Mouse (Mus musculus) gastrocnemius, adult 2 months (tissue): Measurements from ENCODE around the gene Tsc22d3. TPM values are rescaled to one million over a fixed set of nuclear protein-coding genes. Genes with fewer than 3 reads are reported as not detected.

Experiments used
- DNase-seq: peaks from one replicate; pipeline ENCODE4 v3.0.0; 2022
- H3K27ac ChIP-seq: fragments of 200-600 bp; 2 replicates; pipeline ENCODE4 v1.8.1; 2022; ENCODE audit warnings: mild to moderate bottlenecking
- H3K4me3 ChIP-seq: fragments of 200-600 bp; 2 replicates; pipeline ENCODE4 v1.8.1; 2022; ENCODE audit warnings: mild to moderate bottlenecking, moderate library complexity
- CTCF ChIP-seq: fragments of 200-600 bp; IDR thresholded peaks from 2 replicates; pipeline ENCODE4 v1.8.1; 2022; ENCODE audit warnings: antibody characterized with exemption, mild to moderate bottlenecking, moderate library complexity
- intact Hi-C: fragments of 180-260 bp; cut with DNase I; formaldehyde crosslinking; loops from one replicate; pipeline ENCODE4 v1.15.1; 2025
- total RNA-seq, 2 experiments: library from RNA; stranded (reverse); gene quantifications; 2 replicates each; pipeline ENCODE4 v1.2.3; 2021

Gene Tsc22d3
- total RNA-seq, 2 experiments from 2014 or later = 243 to 420 TPM

- no peak for TF ChIP-seq CTCF
These were observed 9.3 kb downstream of the Tsc22d3 start for GRCm38 (mm10) chrX:140591176-140591575.

GRCm38 (mm10) chrX:140590142-140590541 lies 10.3 kb downstream of the Tsc22d3 start:
- TF ChIP-seq CTCF = no peak
- intact Hi-C loops = no loop called here

More at GRCm38 (mm10) chrX:140591176-140591575, 9.3 kb downstream of the Tsc22d3 start:
- Histone ChIP-seq H3K4me3 (no peak overlapping the region), H3K27ac (no peak overlapping the region)
- intact Hi-C loops = no loop called here
- no peak for DNase-seq

GRCm38 (mm10) chrX:140589194-140589751 lies 11.2 kb downstream of the Tsc22d3 start:
- Histone ChIP-seq H3K4me3 (no peak overlapping the region), H3K27ac (peak overlapping the region; percentile 40; the same call in 1 of the 2 replicates)
- TF ChIP-seq CTCF = no peak
- DNase-seq = no peak
- intact Hi-C loops = no loop called here

More at GRCm38 (mm10) chrX:140590142-140590541, 10.3 kb downstream of the Tsc22d3 start:
- DNase-seq = no peak
- Histone ChIP-seq H3K4me3 (no peak overlapping the region), H3K27ac (no peak overlapping the region)

DNA sequence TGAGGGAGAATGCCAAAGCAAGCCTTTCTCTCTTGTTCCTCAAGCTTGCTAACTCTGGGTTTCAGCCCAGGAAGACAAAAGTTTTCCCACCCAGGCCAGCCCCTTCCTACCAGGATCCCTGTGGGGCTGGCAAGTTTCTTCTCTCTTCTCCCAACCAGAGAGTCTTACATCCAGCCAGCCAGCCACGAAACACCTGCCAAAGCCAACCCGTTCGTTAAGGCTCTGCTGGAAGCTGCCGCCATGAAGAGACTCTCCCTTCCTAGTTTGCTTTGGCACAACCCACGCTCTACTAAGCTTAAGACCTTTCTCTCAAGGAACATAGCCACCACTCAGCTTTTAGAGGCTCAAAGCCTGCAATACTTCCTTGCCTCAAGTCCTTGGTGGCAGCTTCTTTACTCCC lies 11.9 kb downstream of the Tsc22d3 start:
- H3K4me3 ChIP-seq = no peak overlapping the region
- peak overlapping the region; percentile 40; the same call in 1 of the 2 replicates for H3K27ac ChIP-seq
- DNase-seq = no peak
- no peak for TF ChIP-seq CTCF
- intact Hi-C loops = no loop called here

DNA sequence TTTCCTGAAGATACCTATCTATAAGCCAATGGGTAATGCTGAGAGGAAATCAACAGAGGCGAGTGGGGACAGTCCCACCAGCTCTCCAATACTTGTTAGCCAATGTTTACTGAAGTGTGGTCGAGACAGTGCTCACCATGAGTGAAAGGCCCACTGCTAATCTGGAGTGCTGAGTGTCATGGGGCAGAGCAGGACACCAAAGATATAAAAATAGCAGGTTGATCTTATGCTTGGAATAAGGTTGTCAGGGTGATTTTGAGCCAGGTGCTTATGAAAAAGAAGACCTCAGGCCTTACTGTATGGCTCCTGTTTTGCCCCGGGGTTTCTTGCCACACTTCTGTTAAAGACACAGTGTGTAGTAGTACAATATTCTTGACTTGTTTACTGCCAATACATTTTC lies 20.0 kb downstream of the Tsc22d3 start:
- DNase-seq = no peak
- intact Hi-C loops = no loop called here
- H3K27ac ChIP-seq = peak overlapping the region; percentile 84
- H3K4me3 ChIP-seq = peak overlapping the region; percentile 13; the same call in 1 of the 2 replicates
- no peak for TF ChIP-seq CTCF

DNA sequence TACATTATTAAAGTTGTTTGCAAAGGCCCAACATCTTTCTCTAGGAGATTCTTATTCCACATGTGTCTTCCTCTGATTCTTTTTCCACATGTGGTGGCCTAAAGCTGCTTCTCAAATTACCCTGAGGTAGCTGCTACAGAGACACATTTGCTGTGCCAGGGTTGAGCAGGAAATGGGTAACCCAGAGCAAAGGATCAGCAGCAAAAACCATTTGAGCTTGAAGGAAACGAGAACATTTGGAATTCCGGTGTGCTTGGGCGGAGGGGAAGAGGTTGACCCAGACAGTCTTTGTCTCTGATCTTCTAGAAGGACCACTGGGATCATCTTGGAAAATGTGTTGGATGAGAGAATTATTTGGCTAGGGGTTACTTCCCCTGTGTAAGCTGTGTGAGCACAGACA lies 24.8 kb downstream of the Tsc22d3 start:
- peak; percentile 27 for DNase-seq
- H3K4me3 ChIP-seq = peak overlapping the region; percentile 60
- H3K27ac ChIP-seq = peak overlapping the region; percentile 84
- no peak for TF ChIP-seq CTCF
- intact Hi-C loops = no loop called here

DNA sequence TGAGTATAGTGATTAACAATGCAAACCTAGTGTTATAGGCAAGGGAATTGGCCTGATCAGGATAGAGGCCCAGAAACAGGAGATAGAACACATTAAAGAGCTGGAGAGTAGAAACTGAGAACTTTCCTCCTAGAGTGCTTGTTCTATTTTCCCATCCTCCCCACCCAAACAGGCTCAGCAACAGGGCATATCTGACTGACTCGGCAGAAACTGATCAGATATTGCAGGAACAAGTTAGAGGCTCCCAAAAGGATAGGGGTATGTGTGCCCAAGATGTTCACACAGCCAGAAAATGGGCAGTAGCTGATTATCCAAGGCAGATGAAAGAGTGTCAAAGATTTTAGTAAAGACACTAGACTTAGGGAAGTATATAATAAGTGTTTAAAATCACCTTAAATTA lies 25.3 kb downstream of the Tsc22d3 start:
- Histone ChIP-seq H3K4me3 (peak overlapping the region; percentile 60; the same call in 1 of the 2 replicates), H3K27ac (peak overlapping the region; percentile 84)
- intact Hi-C loops = no loop called here
- no peak for TF ChIP-seq CTCF
- DNase-seq = no peak

DNA sequence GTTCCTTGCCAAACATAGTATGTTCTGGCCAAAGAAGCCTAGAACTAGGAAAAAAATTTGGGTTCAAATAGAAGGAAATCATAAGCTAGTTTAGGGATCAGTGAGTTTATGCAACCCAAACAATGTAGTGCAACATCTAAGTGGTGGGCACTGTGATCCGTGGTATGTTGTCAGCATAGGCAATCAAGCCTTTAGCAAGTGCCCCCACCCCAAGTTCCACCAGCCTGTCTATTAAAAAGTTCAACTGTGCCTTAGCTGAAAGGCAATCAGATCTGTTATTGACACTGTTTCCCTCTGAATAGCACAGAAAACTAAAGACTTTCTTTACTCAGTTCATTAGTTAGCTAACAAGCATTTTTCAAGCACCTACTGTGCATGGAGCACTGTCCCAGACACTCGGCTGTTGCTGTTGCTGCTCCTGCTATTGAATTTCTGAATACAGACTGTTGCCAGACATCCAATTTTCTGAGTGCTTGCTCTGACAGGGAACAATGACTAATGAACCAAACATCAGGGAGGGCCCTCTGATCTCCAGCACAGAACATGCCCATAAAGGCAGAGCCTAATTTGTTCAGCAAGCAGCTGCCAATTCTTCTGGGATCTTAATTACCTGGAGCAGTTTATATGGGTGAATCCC lies 27.6 kb downstream of the Tsc22d3 start:
- no peak for TF ChIP-seq CTCF
- intact Hi-C loops = no loop called here
- DNase-seq = no peak

DNA sequence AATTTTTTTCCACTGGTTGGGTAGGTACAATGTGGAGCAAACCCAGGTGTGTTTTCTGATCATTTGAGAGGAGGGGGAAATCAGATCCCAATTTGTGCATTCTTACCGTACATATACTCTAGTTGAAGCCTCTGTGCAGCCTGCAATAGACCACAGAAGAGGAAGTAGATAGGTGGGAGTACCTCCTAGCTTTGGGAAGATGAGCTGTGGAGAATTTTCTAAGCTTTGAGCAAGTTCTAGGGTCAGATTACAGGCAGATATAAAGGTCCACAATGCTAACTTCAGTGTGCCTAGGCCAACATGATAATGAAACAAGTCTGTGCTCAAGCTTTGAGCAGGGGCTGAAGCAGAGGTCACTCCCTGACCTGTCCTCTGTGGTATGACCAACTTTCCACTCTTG lies 30.9 kb downstream of the Tsc22d3 start:
- H3K27ac ChIP-seq = peak overlapping the region; percentile 66; the same call in 1 of the 2 replicates
- H3K4me3 ChIP-seq = no peak overlapping the region
- no peak for DNase-seq
- intact Hi-C loops = no loop called here
- TF ChIP-seq CTCF = no peak

More for the DNA sequence above, 27.6 kb downstream of the Tsc22d3 start:
- Histone ChIP-seq H3K27ac (peak overlapping the region; percentile 84), H3K4me3 (no peak overlapping the region)

DNA sequence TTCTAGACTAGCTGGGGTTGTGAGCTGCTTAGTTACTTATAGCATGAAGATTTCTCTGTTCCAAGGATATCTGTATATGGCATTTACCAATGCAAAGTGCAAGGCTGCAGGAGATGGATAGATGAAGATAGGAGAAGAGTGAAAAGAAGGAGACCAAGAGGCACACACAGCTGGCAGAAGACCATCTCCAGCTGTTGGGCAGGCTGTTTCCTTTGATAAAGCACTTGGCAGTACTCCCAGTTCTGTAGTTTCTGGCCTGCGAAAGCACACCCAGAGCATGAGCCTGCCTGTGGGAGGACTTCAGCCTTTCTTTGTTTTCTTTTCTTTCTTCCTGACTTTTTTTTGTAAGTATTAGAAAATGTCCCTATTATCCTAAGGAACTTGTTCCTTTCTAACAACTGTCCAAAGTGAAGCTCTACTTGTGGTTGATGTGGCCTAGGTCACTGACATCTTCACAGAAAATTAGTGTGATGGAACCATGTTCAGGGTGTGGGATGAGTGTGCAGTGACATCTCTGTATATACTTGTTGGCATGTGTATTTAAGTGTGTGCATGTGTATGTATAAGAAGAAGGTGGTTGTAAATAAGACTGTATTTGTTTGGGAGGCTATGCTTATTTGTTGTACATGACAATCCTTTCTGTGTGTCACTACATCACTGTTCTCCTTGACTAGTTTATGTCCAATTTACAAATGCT lies 32.6 kb downstream of the Tsc22d3 start:
- Histone ChIP-seq H3K4me3 (no peak overlapping the region), H3K27ac (peak overlapping the region; percentile 66)
- TF ChIP-seq CTCF = no peak
- DNase-seq = peak; percentile 38
- intact Hi-C loops = no loop called here

DNA sequence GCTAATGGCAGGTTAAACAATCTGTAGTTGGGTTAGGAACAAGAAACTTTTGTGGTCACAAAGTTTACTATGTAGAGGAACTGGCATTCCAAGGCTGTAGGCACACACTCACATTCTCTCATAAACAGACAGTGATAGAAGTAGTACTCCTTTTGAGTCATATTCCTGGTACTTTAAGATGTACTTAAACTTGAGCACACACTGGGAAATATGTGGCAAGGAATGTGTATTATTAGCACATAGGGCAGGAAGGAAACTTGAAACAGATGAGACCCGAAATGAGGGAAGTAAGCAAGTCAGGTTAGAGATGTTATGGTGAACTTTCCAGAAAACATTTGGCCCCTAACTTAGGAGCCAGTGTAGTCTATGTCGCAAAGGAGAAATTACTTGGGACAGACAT lies 34.7 kb downstream of the Tsc22d3 start:
- Histone ChIP-seq H3K4me3 (no peak overlapping the region), H3K27ac (peak overlapping the region; percentile 71)
- no peak for DNase-seq
- intact Hi-C loops = no loop called here
- no peak for TF ChIP-seq CTCF

- intact Hi-C loops = no loop called here
- H3K27ac ChIP-seq = peak overlapping the region; percentile 71
- TF ChIP-seq CTCF = no peak
- no peak for DNase-seq
- H3K4me3 ChIP-seq = no peak overlapping the region
These were observed 35.2 kb downstream of the Tsc22d3 start for GRCm38 (mm10) chrX:140565212-140565611.

- peak overlapping the region; percentile 71 for H3K27ac ChIP-seq
- intact Hi-C loops = no loop called here
- no peak overlapping the region for H3K4me3 ChIP-seq
- no peak for TF ChIP-seq CTCF
- DNase-seq = peak; percentile 55
These were observed 35.7 kb downstream of the Tsc22d3 start for GRCm38 (mm10) chrX:140564777-140565176.
